10 mouse cellular contexts compared by ENCODE assay signal in the genomic region with DNA sequence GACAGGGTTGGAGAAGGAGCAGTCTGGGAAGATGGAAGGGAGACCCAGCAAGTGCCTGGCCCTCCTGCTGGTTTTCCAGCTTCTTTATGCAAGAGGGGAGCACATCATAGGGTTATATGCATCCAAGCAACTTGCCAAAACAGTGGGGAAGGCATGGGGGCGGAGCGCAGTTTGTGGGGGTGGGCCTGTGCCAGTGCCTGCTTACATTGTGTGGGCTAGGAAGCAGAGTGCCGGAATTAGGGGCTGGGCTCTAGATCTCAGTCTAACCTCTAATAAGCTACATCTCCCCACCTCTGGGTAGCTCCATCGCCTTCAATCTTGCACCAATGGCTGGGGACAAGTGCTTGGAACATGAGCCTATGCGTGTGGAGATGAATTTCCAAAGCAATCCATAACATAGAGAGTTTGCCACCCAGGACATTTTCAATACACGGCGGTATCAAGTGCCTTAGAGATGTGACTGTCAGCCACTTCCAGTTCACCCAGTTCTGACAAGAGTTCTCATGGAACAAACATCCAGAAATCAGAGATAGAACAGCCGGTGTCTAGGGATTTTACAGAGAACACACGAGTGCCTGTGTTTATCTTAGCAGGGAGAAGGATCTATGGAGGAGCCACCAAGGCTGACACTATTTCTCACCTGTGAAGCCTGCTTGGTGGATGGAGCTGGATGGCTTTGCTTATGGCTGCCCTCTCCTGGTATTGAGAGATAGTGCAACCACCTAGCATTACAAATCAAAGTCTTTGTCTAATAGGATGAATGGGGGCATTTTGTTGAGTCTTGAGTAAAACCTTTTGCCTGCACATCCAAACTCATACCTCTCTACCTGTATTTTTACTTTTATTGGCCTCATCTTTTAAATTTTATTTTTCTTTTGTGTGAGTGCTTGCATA. TPM values are rescaled to one million over a fixed set of nuclear protein-coding genes. Genes with fewer than 3 reads are reported as not detected.
A peak's percentile ranks its signal among the peaks of the same experiment; 100 is the strongest.
DNase-seq lines count a peak whose midpoint lies in the region; ATAC-seq and TF ChIP-seq lines count a peak whose summit lies in the region.
"Had no signal": no experiment of that assay in that cellular context is flagged by ENCODE, and none has a peak within 500 bp of the region (broad histone marks: within the 10 kb centered on the region; RNA-seq: fewer than 3 reads in every experiment).

No protein-coding gene starts in this region.

- TF ChIP-seq CTCF in Patski (IDR thresholded peaks at IDR 0.05), result peak; percentile 66
- no peak for TF ChIP-seq CTCF in thymus, adult 2 months (IDR thresholded peaks at IDR 0.05; ENCODE audit: borderline replicate concordance, control insufficient read depth, extremely low read depth, insufficient read depth, low read length, poor library complexity)

- no peak overlapping the region for H3K27ac ChIP-seq in kidney, embryonic 15.5 days
- no peak overlapping the region for H3K27ac ChIP-seq in hindbrain, embryonic 15.5 days (replicated peaks)
- no peak overlapping the region for H3K27ac ChIP-seq in neural tube, embryonic 11.5 days (ENCODE audit: low read depth, low read length)
- no peak overlapping the region for H3K27ac ChIP-seq in thymus, adult 2 months (ENCODE audit: control insufficient read depth, insufficient read depth, low read length)
- H3K27ac ChIP-seq: limb, embryonic 13.5 days had no signal

- 70% methylated on average over 9 of the region's 9 CpGs for WGBS in kidney, embryonic 15.5 days
- WGBS in hindbrain, embryonic 15.5 days, result 70% methylated on average over 9 of the region's 9 CpGs
- 68% methylated on average over 9 of the region's 9 CpGs for WGBS in neural tube, embryonic 11.5 days
- WGBS in thymus, adult 2 months, result 73% methylated on average over 9 of the region's 9 CpGs

- H3K27me3 ChIP-seq in kidney, embryonic 15.5 days, result no peaks in the 10 kb centered on the region
- peaks cover 12% of the 10 kb centered on the region for H3K27me3 ChIP-seq in Patski
- no peaks in the 10 kb centered on the region for H3K27me3 ChIP-seq in hindbrain, embryonic 15.5 days
- no peaks in the 10 kb centered on the region for H3K27me3 ChIP-seq in neural tube, embryonic 11.5 days (ENCODE audit: control insufficient read depth, insufficient read depth, low read length)
- no peaks in the 10 kb centered on the region for H3K27me3 ChIP-seq in thymus, adult 2 months (ENCODE audit: control insufficient read depth, insufficient read depth, low read length)
- H3K27me3 ChIP-seq: limb, embryonic 13.5 days had no signal

- H3K4me3 ChIP-seq in kidney, embryonic 15.5 days (replicated peaks), result no peak overlapping the region
- no peak overlapping the region for H3K4me3 ChIP-seq in hindbrain, embryonic 15.5 days
- no peak overlapping the region for H3K4me3 ChIP-seq in neural tube, embryonic 11.5 days (ENCODE audit: low read depth, low read length)
- H3K4me3 ChIP-seq in thymus, adult 2 months (ENCODE audit: control insufficient read depth, insufficient read depth, low read length), result no peak overlapping the region
- H3K4me3 ChIP-seq: limb, embryonic 13.5 days had no signal

- peak; percentile 6 for ATAC-seq in kidney, embryonic 15.5 days (replicated peaks; ENCODE audit: low FRiP score)
- ATAC-seq in Patski, result no peak
- ATAC-seq in hindbrain, embryonic 15.5 days (ENCODE audit: low FRiP score, low read depth), result peak; percentile 10; the same call in 1 of the 2 replicates
- ATAC-seq in neural tube, embryonic 11.5 days (ENCODE audit: insufficient read depth, low FRiP score, low TSS enrichment), result no peak; the same call in 1 of the 2 replicates
- ATAC-seq in erythroblast, adult 5-6 weeks (replicated peaks; ENCODE audit: low FRiP score, poor library complexity, severe bottlenecking), result no peak

- H3K9ac ChIP-seq in kidney, embryonic 15.5 days, result no peak overlapping the region
- no peak overlapping the region for H3K9ac ChIP-seq in hindbrain, embryonic 15.5 days
- H3K9ac ChIP-seq in neural tube, embryonic 11.5 days (ENCODE audit: low read length), result no peak overlapping the region
- H3K9ac ChIP-seq: limb, embryonic 13.5 days had no signal

- CTCF ChIA-PET in Patski (lab: Charles Lee), result interaction anchor here (2.0 to 2.2 kb wide), 2 partner anchors 9 to 11 kb away, joined by 9 to 10 read pairs; no protein-coding TSS in a partner anchor

- in situ Hi-C loops in Patski (cut with MboI; ENCODE audit: low pct_unique_long_range_greater_than_20kb), result no loop called here

- no peak overlapping the region for H3K4me2 ChIP-seq in kidney, embryonic 15.5 days
- H3K4me2 ChIP-seq in hindbrain, embryonic 15.5 days, result no peak overlapping the region
- H3K4me2 ChIP-seq in neural tube, embryonic 11.5 days (ENCODE audit: low read depth), result no peak overlapping the region
- H3K4me2 ChIP-seq: limb, embryonic 13.5 days had no signal

- peaks cover 67% of the 10 kb centered on the region for H3K9me3 ChIP-seq in kidney, embryonic 15.5 days (replicated peaks)
- peaks cover 81% of the 10 kb centered on the region for H3K9me3 ChIP-seq in hindbrain, embryonic 15.5 days
- H3K9me3 ChIP-seq in neural tube, embryonic 11.5 days (ENCODE audit: control insufficient read depth, low read length), result peaks cover 86% of the 10 kb centered on the region

- H3K4me1 ChIP-seq in kidney, embryonic 15.5 days, result no peaks in the 10 kb centered on the region
- no peaks in the 10 kb centered on the region for H3K4me1 ChIP-seq in hindbrain, embryonic 15.5 days (replicated peaks)
- H3K4me1 ChIP-seq in neural tube, embryonic 11.5 days (ENCODE audit: control insufficient read depth, insufficient read depth, low read length), result no peaks in the 10 kb centered on the region
- no peaks in the 10 kb centered on the region for H3K4me1 ChIP-seq in thymus, adult 2 months (replicated peaks; ENCODE audit: control insufficient read depth, insufficient read depth, low read length)
- H3K4me1 ChIP-seq: limb, embryonic 13.5 days had no signal

- H3K36me3 ChIP-seq in kidney, embryonic 15.5 days, result no peaks in the 10 kb centered on the region
- no peaks in the 10 kb centered on the region for H3K36me3 ChIP-seq in hindbrain, embryonic 15.5 days
- H3K36me3 ChIP-seq in neural tube, embryonic 11.5 days (ENCODE audit: control insufficient read depth, insufficient read depth, low read length), result no peaks in the 10 kb centered on the region
- H3K36me3 ChIP-seq in thymus, adult 2 months (ENCODE audit: control insufficient read depth, insufficient read depth, low read length), result no peaks in the 10 kb centered on the region
- H3K36me3 ChIP-seq: limb, embryonic 13.5 days had no signal

- POLR2A ChIA-PET in Patski (lab: Charles Lee), result interaction anchor here (1.6 kb wide), 1 partner anchor 9 kb away, joined by 4 read pairs; no protein-coding TSS in a partner anchor

- DNase-seq in kidney, postnatal 4 days, result no peak
- no peak for DNase-seq in Patski (ENCODE audit: low read depth, low spot score)
- DNase-seq in neural tube, embryonic 11.5 days (ENCODE audit: low spot score), result peak; percentile 16
- no peak for DNase-seq in thymus, adult 2 months
- no peak for DNase-seq in frontal cortex, postnatal 36 days (ENCODE audit: low spot score in 2 of 2)

- no peak for TF ChIP-seq POLR2A in thymus, adult 2 months (IDR thresholded peaks at IDR 0.05; ENCODE audit: control insufficient read depth, extremely low read depth, insufficient read depth, low read length, poor library complexity)

RNA-seq across cellular contexts. Expression of a gene that starts 23.9 kb away (rescaled TPM):
- not detected in 2 replicates for polyA plus RNA-seq in kidney, embryonic 15.5 days (2015; fragmentation: Nextera tagmentation; extraction: Ambion mirVana)
- polyA plus RNA-seq in Patski (2021), result 0.01 TPM
- 0.06 and 0.08 TPM in 2 replicates for polyA plus RNA-seq in hindbrain, embryonic 15.5 days (2015; fragmentation: Nextera tagmentation; extraction: Ambion mirVana)
- not detected in 2 replicates for polyA plus RNA-seq in neural tube, embryonic 11.5 days (2014; fragmentation: Nextera tagmentation; extraction: Ambion mirVana)
- polyA plus RNA-seq in thymus, adult 2 months (2012; rRNA removed), result 0.03 and 0.08 TPM in 2 replicates
- not detected in 2 replicates for total RNA-seq in erythroblast, adult 5-6 weeks (2015; ENCODE audit: low replicate concordance)
- not detected in 2 replicates for total RNA-seq in erythroblast, adult 5-6 weeks (2017; ENCODE audit: low replicate concordance)
- total RNA-seq: adrenal gland, adult 18-20 months had no signal
- polyA plus RNA-seq: limb, embryonic 13.5 days had no signal

RNA-seq across cellular contexts. Expression of a gene that starts 23.9 kb away (rescaled TPM):
- 162 and 175 TPM in 2 replicates for polyA plus RNA-seq in kidney, embryonic 15.5 days (2015; fragmentation: Nextera tagmentation; extraction: Ambion mirVana)
- 56.0 TPM for polyA plus RNA-seq in Patski (2021)
- polyA plus RNA-seq in hindbrain, embryonic 15.5 days (2015; fragmentation: Nextera tagmentation; extraction: Ambion mirVana), result 77.9 and 81.6 TPM in 2 replicates
- 136 and 141 TPM in 2 replicates for polyA plus RNA-seq in neural tube, embryonic 11.5 days (2014; fragmentation: Nextera tagmentation; extraction: Ambion mirVana)
- polyA plus RNA-seq in thymus, adult 2 months (2012; rRNA removed), result 168 and 197 TPM in 2 replicates
- total RNA-seq in erythroblast, adult 5-6 weeks (2015; ENCODE audit: low replicate concordance), result 66.9 and 89.5 TPM in 2 replicates
- total RNA-seq in erythroblast, adult 5-6 weeks (2017; ENCODE audit: low replicate concordance), result 110 and 133 TPM in 2 replicates

Comparison
In these comparisons a context has a peak if more than half of its experiments do, and no peak if none do; other contexts are left out.
1. ATAC-seq: peak in kidney, embryonic 15.5 days (single experiment) and hindbrain, embryonic 15.5 days (single experiment); none in Patski (single experiment), neural tube, embryonic 11.5 days (single experiment) and erythroblast, adult 5-6 weeks (single experiment).